Mouse (Mus musculus): ENCODE measurements at regions not wholly inside any gene's neighbourhood (a gene's known extent, or its start where the extent isn't known, plus 50 kb on each side); places are given as distances from the start of the nearest gene placed in this dataset.

DNA sequence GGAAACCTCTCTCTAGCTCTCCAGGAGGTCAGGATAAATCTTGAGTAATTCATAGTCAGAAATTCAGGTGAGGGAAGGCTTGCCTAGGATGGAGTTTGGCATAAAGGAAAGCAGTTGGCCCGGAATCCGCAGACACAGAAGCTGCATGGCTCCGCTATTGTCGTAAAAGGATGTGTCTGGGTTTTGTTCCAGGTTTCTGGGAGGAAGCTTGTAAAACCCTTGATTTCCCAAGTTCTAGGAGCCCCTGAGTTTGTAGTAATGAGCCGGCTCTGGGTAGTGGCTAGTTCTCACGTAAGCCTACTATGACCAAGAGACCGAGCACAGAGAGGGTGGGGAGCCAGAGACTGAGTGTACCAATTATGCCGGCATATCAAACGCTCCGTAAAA is 52.7 kb upstream of the Gm21915 start:
- DNase-seq: no peak

GRCm38 (mm10) chr9:40617036-40617675 is 53.3 kb upstream of the Gm21915 start:
- DNase-seq: no peak

DNA sequence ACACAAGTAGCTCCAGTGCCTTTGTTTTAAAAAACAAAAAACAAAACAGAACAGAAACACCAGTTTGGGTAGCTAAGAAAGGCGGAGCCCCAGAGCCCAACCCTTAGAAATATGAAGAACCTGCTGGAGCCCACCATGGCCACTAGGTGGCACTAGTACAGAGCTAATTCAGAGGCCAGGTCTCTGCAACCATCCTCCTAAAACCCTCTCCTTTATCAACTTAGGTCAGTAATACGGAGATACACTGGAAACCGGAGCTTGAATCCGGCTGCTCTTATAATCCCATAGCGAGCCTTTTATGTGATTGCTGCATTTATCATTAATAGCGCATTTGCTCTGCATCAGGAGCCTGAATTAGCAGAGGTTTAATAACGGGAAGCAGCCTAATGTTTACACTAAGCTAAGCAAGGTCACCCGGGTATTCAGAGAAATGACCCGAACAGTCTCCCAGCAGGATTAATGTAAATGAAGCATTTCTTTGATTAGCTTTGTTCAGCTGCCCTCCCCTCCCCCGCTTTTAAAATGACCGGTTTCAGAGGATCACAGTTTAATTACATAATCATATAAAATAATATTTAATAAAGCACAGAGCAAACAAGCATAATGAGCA is 53.9 kb upstream of the Gm21915 start:
- peak; percentile 68 for DNase-seq

- no peak for DNase-seq
These were observed 54.5 kb upstream of the Gm21915 start for GRCm38 (mm10) chr9:40615891-40616290.

DNA sequence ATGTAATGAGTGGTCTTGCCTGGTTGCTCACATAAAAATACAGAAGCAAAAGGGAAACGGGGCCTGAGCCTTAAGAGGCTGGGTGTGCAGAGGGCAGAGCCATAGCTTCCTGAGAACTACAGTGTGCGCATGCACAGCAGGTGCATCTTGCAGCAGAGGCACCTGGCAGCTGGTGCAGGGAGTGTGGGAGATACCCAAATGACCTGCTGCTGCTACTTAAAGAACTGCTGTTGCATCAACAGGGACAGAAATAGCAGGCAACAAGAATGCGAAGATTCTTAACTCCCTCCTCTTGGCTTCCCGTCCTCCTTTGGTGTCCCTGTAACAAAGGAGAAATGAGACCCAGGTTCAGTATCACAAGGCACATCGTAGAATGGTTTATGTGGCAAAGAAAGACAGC is 56.3 kb upstream of the Gm21915 start:
- DNase-seq: no peak

GRCm38 (mm10) chr9:40613182-40613581 is 57.2 kb upstream of the Gm21915 start:
- DNase-seq: no peak

DNA sequence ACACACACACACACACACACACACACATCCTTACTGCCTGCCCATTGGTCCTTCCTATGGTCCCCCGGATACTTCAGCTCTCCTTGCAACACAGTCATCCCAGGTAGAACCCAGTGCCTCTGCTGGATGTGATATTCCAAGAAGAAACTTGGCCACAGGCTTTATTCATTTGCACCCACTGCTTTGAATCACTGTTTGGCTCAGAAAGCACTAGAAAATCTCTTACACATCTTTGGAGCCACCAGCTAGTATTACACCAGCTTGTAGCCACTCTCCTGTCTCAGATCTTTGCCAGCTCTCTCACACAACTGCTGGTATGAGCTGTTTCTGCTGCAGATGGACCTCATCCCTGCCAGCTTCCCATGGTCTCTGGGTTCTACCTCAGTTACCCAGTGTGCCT is 57.7 kb upstream of the Gm21915 start:
- no peak for DNase-seq

DNA sequence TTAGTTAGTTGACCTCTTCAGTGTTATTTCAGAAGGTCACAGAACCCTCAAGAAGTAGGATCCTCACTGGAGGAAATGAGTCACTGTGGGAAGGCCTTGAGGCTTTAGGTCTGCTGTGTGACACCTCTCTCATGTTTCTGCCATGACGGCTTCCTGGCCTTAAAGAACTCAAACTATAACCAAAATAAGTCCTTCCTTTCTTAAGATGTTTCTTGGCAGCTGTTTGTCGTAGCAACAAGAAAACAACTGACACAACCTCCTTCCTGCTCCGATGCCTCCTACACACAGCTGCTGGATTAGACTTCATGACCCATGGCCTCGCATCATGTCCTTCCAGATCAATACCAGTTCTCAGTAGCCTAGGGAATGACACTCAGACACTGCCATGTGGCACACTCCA is 58.1 kb upstream of the Gm21915 start:
- DNase-seq: no peak

DNA sequence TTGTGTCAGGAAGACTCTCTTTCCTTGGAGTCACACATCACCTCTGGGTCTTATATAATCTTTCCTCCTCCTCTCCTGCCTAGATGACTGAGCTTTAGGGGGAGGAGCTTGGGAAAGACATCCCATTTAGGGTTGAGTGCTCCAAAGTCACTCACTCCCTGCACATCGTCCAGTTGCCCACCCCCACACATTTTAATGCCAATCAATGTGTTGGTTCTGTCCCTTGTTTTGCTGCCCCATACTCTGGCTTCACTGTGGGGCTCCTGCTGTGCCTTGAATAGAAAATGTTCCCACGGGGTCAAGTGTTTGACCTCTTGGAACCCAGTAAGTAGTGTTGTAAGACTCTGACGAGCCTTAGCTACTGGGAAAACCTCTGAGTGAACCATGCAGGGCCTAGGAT is 58.8 kb upstream of the Gm21915 start:
- DNase-seq: no peak

- DNase-seq: no peak
These were observed 61.8 kb upstream of the Gm21915 start for GRCm38 (mm10) chr9:40608596-40608995.

GRCm38 (mm10) chr9:40607941-40608340 is 62.5 kb upstream of the Gm21915 start:
- DNase-seq: peak; percentile 9

DNA sequence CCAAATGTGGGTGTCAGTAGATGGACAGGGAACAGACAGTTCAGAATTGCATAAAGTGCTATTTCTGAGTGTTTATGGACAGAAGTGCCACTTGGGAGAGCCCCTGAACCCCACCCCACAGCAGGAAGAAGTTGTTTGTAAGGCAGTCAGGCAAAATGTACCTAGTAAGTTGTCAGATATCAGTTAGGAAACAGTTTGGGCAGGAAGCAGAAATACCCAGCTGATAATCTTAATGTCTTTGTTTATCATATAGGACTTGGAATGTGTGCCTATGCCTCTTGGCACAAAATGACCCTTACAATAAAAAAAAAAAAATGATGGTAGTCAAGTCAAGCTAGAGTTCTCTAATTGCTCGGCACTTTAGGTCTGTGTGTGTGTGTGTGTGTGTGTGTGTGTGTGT is 66.9 kb upstream of the Gm21915 start:
- DNase-seq: no peak

GRCm38 (mm10) chr9:40598431-40598831 is 67.2 kb upstream of the Gramd1b start:
- no peak for DNase-seq

DNA sequence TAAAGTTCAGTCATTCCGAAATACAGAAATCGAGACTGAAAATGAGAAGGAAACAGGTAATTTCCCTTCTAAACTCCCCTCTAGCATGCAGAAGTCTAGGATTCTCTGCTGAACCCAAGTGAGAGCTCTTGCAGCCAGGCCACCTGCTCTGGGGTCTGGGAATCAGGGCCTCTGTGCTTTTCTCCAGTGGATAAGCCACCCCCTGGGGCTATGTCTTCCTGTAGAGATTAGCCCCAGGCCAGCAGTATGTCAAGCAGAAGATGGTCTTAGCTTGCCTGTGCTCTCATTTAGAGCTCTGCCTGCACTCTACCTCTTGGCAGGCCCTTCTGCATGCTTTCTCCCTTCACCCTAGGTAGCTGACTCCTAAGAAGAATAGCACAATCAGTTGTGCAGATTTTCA is 56.2 kb upstream of the Gramd1b start:
- DNase-seq: no peak

DNA sequence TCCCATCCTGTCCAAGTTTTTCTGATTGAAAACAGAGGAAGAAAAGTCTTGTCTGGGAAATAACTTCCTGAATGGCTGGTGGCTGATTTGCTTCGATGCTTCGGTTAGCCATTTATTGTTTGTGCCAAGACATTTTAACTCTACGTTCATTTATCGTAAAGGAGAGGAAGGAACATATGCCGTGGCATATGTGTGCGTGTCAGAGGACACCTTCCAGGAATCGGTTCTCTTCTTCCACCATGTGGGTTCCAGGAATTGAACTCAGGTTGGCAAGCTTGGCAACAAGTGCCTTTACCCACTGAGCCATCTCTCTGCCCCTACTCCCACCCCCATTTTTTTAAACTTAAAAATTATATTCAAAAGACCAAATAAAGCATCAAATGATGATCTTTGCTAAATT is 55.4 kb upstream of the Gramd1b start:
- DNase-seq: no peak

GRCm38 (mm10) chr9:40583554-40583953 is 52.4 kb upstream of the Gramd1b start:
- peak; percentile 78 for DNase-seq

GRCm38 (mm10) chr9:40581854-40582253 is 50.7 kb upstream of the Gramd1b start:
- DNase-seq: no peak

Data from thymus, postnatal 4 days (tissue).